Mouse (Mus musculus): Measurements from ENCODE around the gene Gper1.

DNA sequence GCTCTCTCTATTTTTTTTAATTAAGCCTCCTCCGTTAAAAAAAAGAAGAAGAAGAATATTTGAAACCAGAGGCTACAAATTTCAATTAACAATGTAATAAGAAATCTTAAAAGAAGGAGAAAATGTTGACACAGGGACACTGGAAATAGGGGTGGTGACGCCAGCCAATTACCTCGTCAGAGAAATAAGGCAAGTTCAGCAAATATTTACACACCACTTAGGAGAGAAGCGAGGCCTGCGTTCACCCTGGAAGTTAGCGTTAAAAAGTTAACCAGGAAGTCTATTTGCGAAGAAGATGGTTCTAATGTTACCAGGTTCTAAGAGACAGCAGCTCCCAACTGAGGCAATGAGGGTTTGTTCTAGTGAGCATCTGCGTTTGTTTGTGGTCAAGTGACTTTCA is 34.3 kb downstream of the Gper1 start:
- TF ChIP-seq CTCF (IDR thresholded peaks at IDR 0.05; ENCODE audit: borderline replicate concordance, control insufficient read depth, extremely low read depth, insufficient read depth, low read length, poor library complexity) = no peak
- no peak for TF ChIP-seq POLR2A (IDR thresholded peaks at IDR 0.05; ENCODE audit: control insufficient read depth, extremely low read depth, insufficient read depth, low read length, poor library complexity)
